Mouse (Mus musculus): ENCODE results near the gene Hsp90ab1.

Hsp90ab1 gene

GRCm38 (mm10) chr17:45573087-45573779 is at the start of gene Hsp90ab1:
TSS of gene Hsp90ab1 (minus strand) at chr17:45573271.
- peak; percentile 99 for DNase-seq (ENCODE audit: low read depth, low spot score)
- Histone ChIP-seq H3K36me3 (ENCODE audit: control insufficient read depth, insufficient read depth, low read length, poor library complexity, severe bottlenecking) (peaks cover 22% of the 10 kb centered on the region), H3K27me3 (ENCODE audit: control insufficient read depth, insufficient read depth, low read length, poor library complexity, severe bottlenecking) (no peaks in the 10 kb centered on the region)

GRCm38 (mm10) chr17:45619386-45620256 is 46.5 kb upstream of the Hsp90ab1 start:
- Histone ChIP-seq H3K27me3 (ENCODE audit: control insufficient read depth, insufficient read depth, low read length, poor library complexity, severe bottlenecking) (no peaks in the 10 kb centered on the region), H3K36me3 (ENCODE audit: control insufficient read depth, insufficient read depth, low read length, poor library complexity, severe bottlenecking) (no peaks in the 10 kb centered on the region)
- DNase-seq (ENCODE audit: low read depth, low spot score) = peak; percentile 39

GRCm38 (mm10) chr17:45618941-45619385 is 45.9 kb upstream of the Hsp90ab1 start:
- H3K27me3 ChIP-seq (ENCODE audit: control insufficient read depth, insufficient read depth, low read length, poor library complexity, severe bottlenecking) = no peaks in the 10 kb centered on the region
- peak; percentile 19 for DNase-seq (ENCODE audit: low read depth, low spot score)
- no peaks in the 10 kb centered on the region for H3K36me3 ChIP-seq (ENCODE audit: control insufficient read depth, insufficient read depth, low read length, poor library complexity, severe bottlenecking)

DNA sequence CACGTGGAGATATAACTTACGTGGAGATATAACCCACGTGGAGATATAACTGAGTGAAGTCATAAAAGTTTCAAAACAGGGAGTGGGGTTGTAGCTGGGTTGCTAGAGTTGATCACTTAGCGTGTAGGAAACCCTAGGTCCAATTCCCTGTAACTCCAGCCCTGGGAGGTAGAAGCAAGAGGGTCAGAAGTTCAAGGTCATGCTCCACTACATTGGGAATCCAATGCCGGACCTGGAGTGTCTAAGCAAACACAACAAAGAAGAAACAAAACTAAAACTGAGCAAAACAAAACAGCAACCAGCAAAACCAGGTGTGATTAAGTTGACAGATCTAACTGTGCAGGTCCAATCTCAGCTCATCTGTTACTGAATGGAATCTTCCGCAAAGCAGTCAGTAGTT is 44.6 kb upstream of the Hsp90ab1 start:
- no peak for DNase-seq (ENCODE audit: low read depth, low spot score)
- no peaks in the 10 kb centered on the region for H3K27me3 ChIP-seq (ENCODE audit: control insufficient read depth, insufficient read depth, low read length, poor library complexity, severe bottlenecking)
- no peaks in the 10 kb centered on the region for H3K36me3 ChIP-seq (ENCODE audit: control insufficient read depth, insufficient read depth, low read length, poor library complexity, severe bottlenecking)

GRCm38 (mm10) chr17:45616679-45617078 is 43.6 kb upstream of the Hsp90ab1 start:
- no peaks in the 10 kb centered on the region for H3K27me3 ChIP-seq (ENCODE audit: control insufficient read depth, insufficient read depth, low read length, poor library complexity, severe bottlenecking)
- H3K36me3 ChIP-seq (ENCODE audit: control insufficient read depth, insufficient read depth, low read length, poor library complexity, severe bottlenecking) = no peaks in the 10 kb centered on the region
- DNase-seq (ENCODE audit: low read depth, low spot score) = no peak

- DNase-seq (ENCODE audit: low read depth, low spot score) = no peak
- Histone ChIP-seq H3K27me3 (ENCODE audit: control insufficient read depth, insufficient read depth, low read length, poor library complexity, severe bottlenecking) (no peaks in the 10 kb centered on the region), H3K36me3 (ENCODE audit: control insufficient read depth, insufficient read depth, low read length, poor library complexity, severe bottlenecking) (no peaks in the 10 kb centered on the region)
These were observed 43.1 kb upstream of the Hsp90ab1 start for GRCm38 (mm10) chr17:45616046-45616650.

DNA sequence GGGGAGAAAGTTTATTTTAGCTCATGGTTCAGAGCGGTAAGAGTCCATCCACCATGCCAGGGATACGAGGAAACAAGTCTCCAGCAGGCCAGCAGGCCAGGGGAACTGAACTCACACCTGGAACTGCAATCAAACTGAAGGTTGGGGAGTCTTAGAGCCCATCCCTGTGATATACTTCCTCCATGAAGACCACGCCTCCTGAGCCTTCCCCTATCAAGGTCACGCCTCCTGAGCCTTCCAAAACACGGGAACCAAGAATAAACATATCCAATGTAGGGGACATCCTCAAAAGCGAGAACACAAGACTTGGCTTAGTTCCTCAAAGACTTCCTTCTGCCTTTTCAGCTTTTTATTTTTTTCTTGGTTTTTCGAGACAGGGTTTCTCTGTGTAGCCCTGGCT is 39.9 kb upstream of the Hsp90ab1 start:
- H3K27me3 ChIP-seq (ENCODE audit: control insufficient read depth, insufficient read depth, low read length, poor library complexity, severe bottlenecking) = no peaks in the 10 kb centered on the region
- H3K36me3 ChIP-seq (ENCODE audit: control insufficient read depth, insufficient read depth, low read length, poor library complexity, severe bottlenecking) = no peaks in the 10 kb centered on the region
- peak; percentile 22 for DNase-seq (ENCODE audit: low read depth, low spot score)

DNA sequence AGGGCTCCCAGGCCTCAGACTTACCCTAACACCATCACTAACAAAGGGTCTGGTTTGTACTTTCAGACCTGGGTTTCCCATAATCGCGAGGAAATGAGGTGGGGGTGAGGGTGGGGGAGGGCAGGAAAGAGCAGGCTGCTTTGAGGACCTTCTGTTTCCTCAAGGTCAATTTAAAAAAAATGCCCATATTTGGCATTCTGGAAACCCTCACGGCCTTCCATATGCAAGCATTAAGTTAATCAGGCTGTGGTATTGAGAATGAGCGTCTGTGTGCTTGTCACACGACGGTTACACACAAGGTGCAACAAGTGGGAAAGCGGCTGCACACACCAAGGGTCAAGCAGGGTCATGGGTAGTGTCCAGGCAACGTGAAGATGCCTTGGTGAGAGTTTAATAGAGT is 38.9 kb upstream of the Hsp90ab1 start:
- Histone ChIP-seq H3K27me3 (ENCODE audit: control insufficient read depth, insufficient read depth, low read length, poor library complexity, severe bottlenecking) (no peaks in the 10 kb centered on the region), H3K36me3 (ENCODE audit: control insufficient read depth, insufficient read depth, low read length, poor library complexity, severe bottlenecking) (no peaks in the 10 kb centered on the region)
- DNase-seq (ENCODE audit: low read depth, low spot score) = no peak

- DNase-seq (ENCODE audit: low read depth, low spot score) = no peak
- Histone ChIP-seq H3K27me3 (ENCODE audit: control insufficient read depth, insufficient read depth, low read length, poor library complexity, severe bottlenecking) (no peaks in the 10 kb centered on the region), H3K36me3 (ENCODE audit: control insufficient read depth, insufficient read depth, low read length, poor library complexity, severe bottlenecking) (no peaks in the 10 kb centered on the region)
These were observed 37.2 kb upstream of the Hsp90ab1 start for GRCm38 (mm10) chr17:45610144-45610866.

DNA sequence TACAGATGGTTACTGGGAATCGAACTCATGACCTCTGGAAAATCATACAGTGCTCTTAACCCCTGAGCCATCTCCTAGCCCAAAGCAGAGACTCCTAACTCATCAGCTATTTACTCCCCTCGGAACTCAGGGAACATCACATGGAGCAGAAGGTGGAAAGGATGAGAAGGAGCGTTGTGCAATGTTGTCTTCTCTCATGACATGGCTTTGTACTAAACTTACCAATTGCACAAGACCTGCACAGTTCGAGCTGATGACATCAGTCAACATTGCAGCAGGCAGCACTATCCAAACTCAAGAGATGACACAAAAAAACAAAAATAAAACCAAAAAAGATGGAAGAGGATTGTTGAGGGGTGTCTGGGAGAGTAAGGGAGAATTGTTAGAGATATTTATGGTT is 35.3 kb upstream of the Hsp90ab1 start:
- no peak for DNase-seq (ENCODE audit: low read depth, low spot score)
- H3K27me3 ChIP-seq (ENCODE audit: control insufficient read depth, insufficient read depth, low read length, poor library complexity, severe bottlenecking) = no peaks in the 10 kb centered on the region

DNA sequence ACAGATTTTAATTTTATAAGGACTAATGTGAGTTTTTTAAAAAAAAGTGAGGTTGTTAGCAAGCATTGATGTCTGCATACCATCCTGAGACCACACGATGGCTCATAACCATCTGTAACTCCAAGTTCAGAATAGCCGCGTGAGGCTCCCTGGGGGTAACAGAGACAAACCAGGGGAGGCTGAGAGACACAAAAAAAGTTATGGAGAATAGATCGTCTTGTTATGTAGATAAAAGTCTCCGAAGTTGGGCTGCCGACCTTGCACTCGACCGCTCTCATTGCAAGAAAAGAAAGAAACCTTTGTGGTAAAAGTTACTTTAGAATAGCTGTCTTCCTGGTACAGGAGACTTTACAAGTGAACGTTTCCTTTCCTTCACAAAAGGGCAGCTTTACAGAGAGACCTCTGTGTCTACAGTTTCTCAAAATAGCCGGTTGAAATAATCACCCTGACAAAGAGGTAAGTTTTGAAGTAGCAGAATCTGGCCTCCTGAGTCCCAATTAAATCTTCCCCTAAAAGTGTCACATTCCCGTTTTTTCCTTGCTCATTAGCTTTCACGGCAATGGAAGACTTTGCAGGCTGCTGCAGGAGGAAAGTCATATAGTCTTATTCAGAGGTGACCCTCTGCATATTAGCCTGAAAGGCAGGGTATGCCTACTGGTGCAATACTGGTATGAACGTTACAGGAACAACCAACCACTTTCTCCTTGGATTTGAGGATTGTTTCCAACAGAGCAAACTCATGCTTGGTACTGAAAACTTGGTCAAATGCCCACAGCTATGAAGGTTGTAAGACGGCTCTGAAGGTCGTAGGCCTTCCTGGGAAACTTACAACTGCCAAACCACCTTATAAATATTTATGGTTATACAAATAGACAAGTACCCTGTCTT is 34.2 kb upstream of the Hsp90ab1 start:
- H3K36me3 ChIP-seq (ENCODE audit: control insufficient read depth, insufficient read depth, low read length, poor library complexity, severe bottlenecking) = no peaks in the 10 kb centered on the region
- DNase-seq (ENCODE audit: low read depth, low spot score) = no peak
- no peaks in the 10 kb centered on the region for H3K27me3 ChIP-seq (ENCODE audit: control insufficient read depth, insufficient read depth, low read length, poor library complexity, severe bottlenecking)

More for the DNA sequence above, 35.3 kb upstream of the Hsp90ab1 start:
- no peaks in the 10 kb centered on the region for H3K36me3 ChIP-seq (ENCODE audit: control insufficient read depth, insufficient read depth, low read length, poor library complexity, severe bottlenecking)

- DNase-seq (ENCODE audit: low read depth, low spot score) = no peak
- Histone ChIP-seq H3K27me3 (ENCODE audit: control insufficient read depth, insufficient read depth, low read length, poor library complexity, severe bottlenecking) (no peaks in the 10 kb centered on the region), H3K36me3 (ENCODE audit: control insufficient read depth, insufficient read depth, low read length, poor library complexity, severe bottlenecking) (no peaks in the 10 kb centered on the region)
These were observed 29.9 kb upstream of the Hsp90ab1 start for GRCm38 (mm10) chr17:45602984-45603383.

DNA sequence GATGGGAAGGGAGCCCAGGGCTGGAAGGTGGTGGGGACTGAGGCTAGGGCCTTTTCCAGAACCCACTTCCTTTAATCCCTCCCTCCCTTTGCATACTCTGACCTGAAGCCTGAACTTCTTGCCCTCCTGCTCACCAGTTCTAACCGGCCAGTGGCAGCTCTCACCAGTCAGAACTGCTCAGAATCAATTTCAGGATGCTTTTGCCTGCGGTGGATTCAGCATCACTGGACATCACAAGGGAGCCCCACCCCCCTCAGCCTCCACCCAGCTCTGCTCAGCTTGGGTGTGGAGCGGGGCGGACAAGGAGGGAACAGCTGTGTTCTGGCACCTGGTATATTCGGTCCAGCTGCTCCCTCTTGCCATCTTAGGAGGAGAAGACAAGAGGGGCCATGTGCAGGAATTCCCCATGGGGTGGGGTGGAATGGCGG is 28.8 kb upstream of the Hsp90ab1 start, which contains the start of gene Mymx:
Gene Mymx (minus strand): TSS at position 226 of the 428 bp plus-strand sequence.
- no peaks in the 10 kb centered on the region for H3K36me3 ChIP-seq (ENCODE audit: control insufficient read depth, insufficient read depth, low read length, poor library complexity, severe bottlenecking)
- no peak for DNase-seq (ENCODE audit: low read depth, low spot score)
- no peaks in the 10 kb centered on the region for H3K27me3 ChIP-seq (ENCODE audit: control insufficient read depth, insufficient read depth, low read length, poor library complexity, severe bottlenecking)

Measured in splenic B cell, adult 2 months (primary cell).